In genomic region chr16:21148451-21148850, GRCm38 (mm10) we compare ENCODE assay signal across 9 mouse cellular contexts. TPM values are rescaled to one million over a fixed set of nuclear protein-coding genes. Genes with fewer than 3 reads are reported as not detected.
DNase-seq lines count a peak whose midpoint lies in the region; ATAC-seq and TF ChIP-seq lines count a peak whose summit lies in the region.
"Not testable (repeated sequence)": the region's sequence is repeated elsewhere in the genome, so short reads cannot be mapped to it uniquely, and the experiment has no call there.
"Had no signal": no experiment of that assay in that cellular context is flagged by ENCODE, and none has a peak within 500 bp of the region (broad histone marks: within the 10 kb centered on the region; RNA-seq: fewer than 3 reads in every experiment).

No protein-coding gene starts in this region.

- WGBS in intestine, embryonic 15.5 days: 57% methylated on average over 1 of the region's 1 CpGs
- WGBS in stomach, embryonic 15.5 days: 55% methylated on average over 1 of the region's 1 CpGs
- 62% methylated on average over 1 of the region's 1 CpGs for WGBS in stomach, embryonic 16.5 days
- WGBS in stomach, postnatal 0 days: 41% methylated on average over 1 of the region's 1 CpGs

- not testable (repeated sequence) for TF ChIP-seq CTCF in stomach, postnatal 0 days (IDR thresholded peaks at IDR 0.05; ENCODE audit: low read depth)

- not testable (repeated sequence) for TF ChIP-seq EP300 in stomach, postnatal 0 days (optimal IDR thresholded peaks at IDR 0.05)

- H3K9me3 ChIP-seq in intestine, embryonic 15.5 days; stomach, embryonic 15.5 days; stomach, embryonic 16.5 days (replicated peaks; ENCODE audit: control insufficient read depth, low read length); stomach, postnatal 0 days (ENCODE audit: control insufficient read depth, low read length): not testable (repeated sequence)

- not testable (repeated sequence) for H3K27ac ChIP-seq in intestine, embryonic 15.5 days; stomach, embryonic 15.5 days; stomach, embryonic 16.5 days (ENCODE audit: low read length); stomach, postnatal 0 days (replicated peaks)

- ATAC-seq in intestine, embryonic 15.5 days: 0 out of 2 replicates have a peak, but pooled peaks have one; percentile 23
- peak; percentile 59 for ATAC-seq in stomach, embryonic 15.5 days (ENCODE audit: insufficient read depth, low FRiP score, low read depth)
- peak; percentile 49; the same call in 1 of the 2 replicates for ATAC-seq in stomach, embryonic 16.5 days (ENCODE audit: insufficient read depth, low FRiP score)
- peak; percentile 79 for ATAC-seq in stomach, postnatal 0 days (ENCODE audit: low FRiP score, low TSS enrichment)

- not testable (repeated sequence) for H3K27me3 ChIP-seq in intestine, embryonic 15.5 days (replicated peaks); stomach, embryonic 15.5 days (replicated peaks); stomach, embryonic 16.5 days (ENCODE audit: control insufficient read depth, insufficient read depth, low read length); stomach, postnatal 0 days (ENCODE audit: control insufficient read depth, insufficient read depth, low read length)

- H3K4me3 ChIP-seq in intestine, embryonic 15.5 days (replicated peaks); stomach, embryonic 15.5 days (replicated peaks); stomach, embryonic 16.5 days (replicated peaks; ENCODE audit: low read length); stomach, postnatal 0 days (ENCODE audit: low read depth, low read length): not testable (repeated sequence)

- not testable (repeated sequence) for DNase-seq in stomach, postnatal 0 days (ENCODE audit: low spot score)

- not testable (repeated sequence) for H3K4me1 ChIP-seq in intestine, embryonic 15.5 days (replicated peaks); stomach, embryonic 15.5 days; stomach, embryonic 16.5 days (ENCODE audit: control insufficient read depth, insufficient read depth, low read length); stomach, postnatal 0 days (replicated peaks; ENCODE audit: control insufficient read depth, insufficient read depth)

- not testable (repeated sequence) for H3K36me3 ChIP-seq in intestine, embryonic 15.5 days; stomach, embryonic 15.5 days; stomach, embryonic 16.5 days (ENCODE audit: control insufficient read depth, insufficient read depth, low read length); stomach, postnatal 0 days (ENCODE audit: control insufficient read depth, insufficient read depth, low read length)

- H3K4me2 ChIP-seq in intestine, embryonic 15.5 days (replicated peaks); stomach, embryonic 15.5 days; stomach, embryonic 16.5 days (ENCODE audit: low read depth, low read length); stomach, postnatal 0 days (replicated peaks; ENCODE audit: low read depth): not testable (repeated sequence)

- H3K9ac ChIP-seq in intestine, embryonic 15.5 days; stomach, embryonic 15.5 days; stomach, embryonic 16.5 days (ENCODE audit: low read length); stomach, postnatal 0 days (ENCODE audit: low read length): not testable (repeated sequence)

RNA-seq across cellular contexts. Expression of gene Teddm3, which starts 5.3 kb away (rescaled TPM):
- 0.16 TPM in 1 of 2 replicates, not detected in the other for polyA plus RNA-seq in intestine, embryonic 15.5 days (2015; fragmentation: Nextera tagmentation; extraction: Ambion mirVana)
- polyA plus RNA-seq in stomach, embryonic 15.5 days (2015; fragmentation: Nextera tagmentation; extraction: Ambion mirVana): 1.8 and 5.8 TPM in 2 replicates
- polyA plus RNA-seq in stomach, embryonic 16.5 days (2015; fragmentation: Nextera tagmentation; extraction: Ambion mirVana): 14.0 and 32.4 TPM in 2 replicates
- 311 and 332 TPM in 2 replicates for polyA plus RNA-seq in stomach, postnatal 0 days (2015; fragmentation: Nextera tagmentation; extraction: Ambion mirVana)
- polyA plus RNA-seq: C2C12, G1E, Patski had no signal

RNA-seq across cellular contexts. Expression of gene Ephb3, which starts 56.1 kb away (rescaled TPM):
- 11.9 and 12.3 TPM in 2 replicates for polyA plus RNA-seq in intestine, embryonic 15.5 days (2015; fragmentation: Nextera tagmentation; extraction: Ambion mirVana)
- 20.4 and 21.8 TPM in 2 replicates for polyA plus RNA-seq in stomach, embryonic 15.5 days (2015; fragmentation: Nextera tagmentation; extraction: Ambion mirVana)
- polyA plus RNA-seq in stomach, embryonic 16.5 days (2015; fragmentation: Nextera tagmentation; extraction: Ambion mirVana): 20.6 and 22.1 TPM in 2 replicates
- 15.1 and 16.8 TPM in 2 replicates for polyA plus RNA-seq in stomach, postnatal 0 days (2015; fragmentation: Nextera tagmentation; extraction: Ambion mirVana)
- polyA plus RNA-seq: activated CD4-positive, CD25-positive, alpha-beta regulatory T cell, adult 4 months; CD4-positive, CD25-positive, alpha-beta regulatory T cell, adult 4 months; G1E had no signal

Comparison
In these comparisons a context has a peak if more than half of its experiments do, and no peak if none do; other contexts are left out.
1. ATAC-seq: peak in every context shown above with its lines; median percentile 79 in stomach, postnatal 0 days; 59 in stomach, embryonic 15.5 days; 49 in stomach, embryonic 16.5 days; 23 in intestine, embryonic 15.5 days.